Mouse (Mus musculus) forebrain, embryonic 10.5 days (tissue): ENCODE data around the gene Olfr1393. TPM values are rescaled to one million over a fixed set of nuclear protein-coding genes. Genes with fewer than 3 reads are reported as not detected.

ENCODE experiments used
- DNase-seq: peaks from one replicate; pipeline ENCODE4 v3.0.0-alpha.2; 2017; ENCODE audit warnings: low spot score; ENCODE audit errors: extremely low spot score
- H3K27ac ChIP-seq: fragments of 300-500 bp; sonication (generic); 2 replicates; pipeline ENCODE4 v1.5.1; 2016; ENCODE audit warnings: mild to moderate bottlenecking
- H3K27me3 ChIP-seq: fragments of 300-500 bp; sonication (generic); 2 replicates; pipeline ENCODE4 v1.6.1; 2016; ENCODE audit warnings: mild to moderate bottlenecking; ENCODE audit not compliant: poor library complexity, severe bottlenecking
- H3K36me3 ChIP-seq: fragments of 300-500 bp; sonication (generic); replicated peaks from 2 replicates; pipeline ENCODE4 v1.6.1; 2016; ENCODE audit warnings: mild to moderate bottlenecking, moderate library complexity
- H3K4me1 ChIP-seq: fragments of 300-500 bp; sonication (generic); 2 replicates; pipeline ENCODE4 v1.6.1; 2016
- H3K4me3 ChIP-seq: fragments of 300-500 bp; sonication (generic); 2 replicates; pipeline ENCODE4 v1.5.1; 2016; ENCODE audit warnings: mild to moderate bottlenecking, moderate library complexity
- H3K9me3 ChIP-seq: fragments of 300-500 bp; sonication (generic); 2 replicates; pipeline ENCODE4 v1.6.1; 2016; ENCODE audit warnings: mild to moderate bottlenecking, moderate library complexity
- WGBS: fragments of 180-500 bp; shearing (Covaris S2); methylation state at CpG from one replicate; pipeline ENCODE4 v1.1.7; 2016; 5-methylcytosine and 5-hydroxymethylcytosine counted together
- polyA plus RNA-seq: library from polyadenylated mRNA; unstranded; fragments of >200 nt; fragmentation: Nextera tagmentation; extraction: Ambion mirVana; gene quantifications from 2 replicates; pipeline ENCODE4 v1.2.1, GENCODE M21; 2016

Gene Olfr1393
- polyA plus RNA-seq, 1 experiment from 2014 or later: 0.07 TPM

- Histone ChIP-seq H3K27me3 (no peaks in the 10 kb centered on the region), H3K27ac (no peak overlapping the region), H3K9me3 (no peaks in the 10 kb centered on the region), H3K4me1 (no peaks in the 10 kb centered on the region; the same call in 1 of the 2 replicates), H3K36me3 (peaks cover 70% of the 10 kb centered on the region), H3K4me3 (no peak overlapping the region)
- no peak for DNase-seq
- 98% methylated on average over 1 of the region's 1 CpGs for WGBS
These were observed 18.3 kb upstream of the Olfr1393 start for GRCm38 (mm10) chr11:49259829-49260228.

- Histone ChIP-seq H3K27ac (no peak overlapping the region), H3K27me3 (no peaks in the 10 kb centered on the region), H3K4me1 (no peaks in the 10 kb centered on the region; the same call in 1 of the 2 replicates), H3K4me3 (no peak overlapping the region), H3K36me3 (peaks cover 64% of the 10 kb centered on the region), H3K9me3 (no peaks in the 10 kb centered on the region)
- no peak for DNase-seq
- WGBS: 96% methylated on average over 21 of the region's 21 CpGs
These were observed 17.3 kb upstream of the Olfr1393 start for GRCm38 (mm10) chr11:49260598-49261312.

GRCm38 (mm10) chr11:49261313-49261855 lies 16.7 kb upstream of the Olfr1393 start:
- WGBS: 92% methylated on average over 14 of the region's 14 CpGs
- no peak overlapping the region for H3K4me3 ChIP-seq
- H3K36me3 ChIP-seq: peaks cover 63% of the 10 kb centered on the region

GRCm38 (mm10) chr11:49262286-49262685 lies 15.8 kb upstream of the Olfr1393 start:
- no peaks in the 10 kb centered on the region; the same call in 1 of the 2 replicates for H3K4me1 ChIP-seq
- no peak for DNase-seq
- 94% methylated on average over 5 of the region's 5 CpGs for WGBS
- H3K9me3 ChIP-seq: no peaks in the 10 kb centered on the region
- no peak overlapping the region for H3K4me3 ChIP-seq
- H3K27ac ChIP-seq: no peak overlapping the region
- H3K36me3 ChIP-seq: peaks cover 58% of the 10 kb centered on the region
- no peaks in the 10 kb centered on the region for H3K27me3 ChIP-seq

More at GRCm38 (mm10) chr11:49261313-49261855, 16.7 kb upstream of the Olfr1393 start:
- Histone ChIP-seq H3K27ac (no peak overlapping the region), H3K4me1 (no peaks in the 10 kb centered on the region; the same call in 1 of the 2 replicates), H3K27me3 (no peaks in the 10 kb centered on the region), H3K9me3 (no peaks in the 10 kb centered on the region)
- no peak for DNase-seq

- no peaks in the 10 kb centered on the region for H3K9me3 ChIP-seq
- H3K36me3 ChIP-seq: peaks cover 53% of the 10 kb centered on the region
- DNase-seq: no peak
- no peak overlapping the region for H3K27ac ChIP-seq
- H3K4me3 ChIP-seq: no peak overlapping the region
- WGBS: 95% methylated on average over 6 of the region's 6 CpGs
- H3K4me1 ChIP-seq: no peaks in the 10 kb centered on the region; the same call in 1 of the 2 replicates
- no peaks in the 10 kb centered on the region for H3K27me3 ChIP-seq
These were observed 15.0 kb upstream of the Olfr1393 start for GRCm38 (mm10) chr11:49263149-49263548.

- Histone ChIP-seq H3K9me3 (no peaks in the 10 kb centered on the region), H3K27ac (no peak overlapping the region), H3K4me3 (no peak overlapping the region), H3K36me3 (peaks cover 53% of the 10 kb centered on the region), H3K27me3 (no peaks in the 10 kb centered on the region), H3K4me1 (no peaks in the 10 kb centered on the region; the same call in 1 of the 2 replicates)
- no peak for DNase-seq
- WGBS: 94% methylated on average over 7 of the region's 7 CpGs
These were observed 14.0 kb upstream of the Olfr1393 start for GRCm38 (mm10) chr11:49264081-49264480.

GRCm38 (mm10) chr11:49264622-49265021 lies 13.5 kb upstream of the Olfr1393 start:
- H3K9me3 ChIP-seq: no peaks in the 10 kb centered on the region
- DNase-seq: no peak
- H3K4me3 ChIP-seq: no peak overlapping the region
- no peaks in the 10 kb centered on the region; the same call in 1 of the 2 replicates for H3K4me1 ChIP-seq
- H3K27me3 ChIP-seq: no peaks in the 10 kb centered on the region
- H3K36me3 ChIP-seq: peaks cover 50% of the 10 kb centered on the region
- WGBS: 85% methylated on average over 11 of the region's 11 CpGs
- no peak overlapping the region for H3K27ac ChIP-seq

- no peak for DNase-seq
- Histone ChIP-seq H3K4me1 (no peaks in the 10 kb centered on the region; the same call in 1 of the 2 replicates), H3K9me3 (no peaks in the 10 kb centered on the region), H3K36me3 (peaks cover 45% of the 10 kb centered on the region), H3K27ac (no peak overlapping the region), H3K27me3 (no peaks in the 10 kb centered on the region), H3K4me3 (no peak overlapping the region)
- 87% methylated on average over 8 of the region's 8 CpGs for WGBS
These were observed 13.0 kb upstream of the Olfr1393 start for GRCm38 (mm10) chr11:49265101-49265500.

GRCm38 (mm10) chr11:49266671-49267070 lies 11.4 kb upstream of the Olfr1393 start:
- H3K4me1 ChIP-seq: no peaks in the 10 kb centered on the region; the same call in 1 of the 2 replicates
- H3K36me3 ChIP-seq: peaks cover 29% of the 10 kb centered on the region
- no peaks in the 10 kb centered on the region for H3K9me3 ChIP-seq
- no peak overlapping the region for H3K27ac ChIP-seq
- 87% methylated on average over 6 of the region's 6 CpGs for WGBS
- DNase-seq: no peak
- no peak overlapping the region for H3K4me3 ChIP-seq
- H3K27me3 ChIP-seq: no peaks in the 10 kb centered on the region

GRCm38 (mm10) chr11:49267316-49267715 lies 10.8 kb upstream of the Olfr1393 start:
- no peaks in the 10 kb centered on the region for H3K27me3 ChIP-seq
- 92% methylated on average over 10 of the region's 10 CpGs for WGBS
- peaks cover 23% of the 10 kb centered on the region for H3K36me3 ChIP-seq
- no peak overlapping the region for H3K4me3 ChIP-seq
- H3K4me1 ChIP-seq: no peaks in the 10 kb centered on the region; the same call in 1 of the 2 replicates
- H3K9me3 ChIP-seq: no peaks in the 10 kb centered on the region
- DNase-seq: no peak
- no peak overlapping the region for H3K27ac ChIP-seq

- no peaks in the 10 kb centered on the region for H3K9me3 ChIP-seq
- peaks cover 15% of the 10 kb centered on the region for H3K36me3 ChIP-seq
- DNase-seq: no peak
- no peak overlapping the region for H3K27ac ChIP-seq
- 92% methylated on average over 15 of the region's 15 CpGs for WGBS
- no peaks in the 10 kb centered on the region; the same call in 1 of the 2 replicates for H3K4me1 ChIP-seq
- no peaks in the 10 kb centered on the region for H3K27me3 ChIP-seq
- H3K4me3 ChIP-seq: no peak overlapping the region
These were observed 10.0 kb upstream of the Olfr1393 start for GRCm38 (mm10) chr11:49267970-49268579.

- no peak for DNase-seq
- Histone ChIP-seq H3K4me1 (no peaks in the 10 kb centered on the region), H3K27me3 (no peaks in the 10 kb centered on the region), H3K9me3 (no peaks in the 10 kb centered on the region), H3K27ac (no peak overlapping the region), H3K4me3 (no peak overlapping the region), H3K36me3 (peaks cover 3% of the 10 kb centered on the region)
- WGBS: 96% methylated on average over 9 of the region's 9 CpGs
These were observed 8.3 kb upstream of the Olfr1393 start for GRCm38 (mm10) chr11:49269761-49270160.

- 93% methylated on average over 4 of the region's 4 CpGs for WGBS
- no peak overlapping the region for H3K4me3 ChIP-seq
- no peaks in the 10 kb centered on the region for H3K36me3 ChIP-seq
- H3K27me3 ChIP-seq: no peaks in the 10 kb centered on the region
- DNase-seq: no peak
- no peak overlapping the region for H3K27ac ChIP-seq
- no peaks in the 10 kb centered on the region for H3K4me1 ChIP-seq
- H3K9me3 ChIP-seq: no peaks in the 10 kb centered on the region
These were observed 7.7 kb upstream of the Olfr1393 start for GRCm38 (mm10) chr11:49270368-49270767.
